ENCODE assay signal across 8 mouse cellular contexts in genomic region chr2:151544673-151545072, GRCm38 (mm10). TPM values are rescaled to one million over a fixed set of nuclear protein-coding genes. Genes with fewer than 3 reads are reported as not detected.
A peak's percentile ranks its signal among the peaks of the same experiment; 100 is the strongest.
DNase-seq lines count a peak whose midpoint lies in the region; ATAC-seq and TF ChIP-seq lines count a peak whose summit lies in the region.

No protein-coding gene starts in this region.

- peaks cover 45% of the 10 kb centered on the region for H3K36me3 ChIP-seq in midbrain, embryonic 12.5 days
- peaks cover 21% of the 10 kb centered on the region for H3K36me3 ChIP-seq in midbrain, postnatal 0 days (ENCODE audit: insufficient read depth, low read length)

- H3K9ac ChIP-seq in midbrain, embryonic 12.5 days (replicated peaks), result peak overlapping the region; percentile 43
- no peak overlapping the region; the same call in 1 of the 2 replicates for H3K9ac ChIP-seq in midbrain, postnatal 0 days (replicated peaks; ENCODE audit: low read length, poor library complexity, severe bottlenecking)

- no peaks in the 10 kb centered on the region for H3K9me3 ChIP-seq in midbrain, embryonic 12.5 days
- no peaks in the 10 kb centered on the region for H3K9me3 ChIP-seq in midbrain, postnatal 0 days (ENCODE audit: low read length)

- peak overlapping the region; percentile 85 for H3K4me2 ChIP-seq in midbrain, embryonic 12.5 days (replicated peaks)
- no peak overlapping the region; the same call in 1 of the 2 replicates for H3K4me2 ChIP-seq in midbrain, postnatal 0 days (ENCODE audit: low read depth, low read length, poor library complexity, severe bottlenecking)

- TF ChIP-seq CTCF in gastrocnemius, adult 2 months (IDR thresholded peaks at IDR 0.05), result no peak
- no peak for TF ChIP-seq CTCF in midbrain, postnatal 0 days (IDR thresholded peaks at IDR 0.05)

- WGBS in midbrain, embryonic 12.5 days, result 70% methylated on average over 6 of the region's 6 CpGs
- 51% methylated on average over 6 of the region's 6 CpGs for WGBS in midbrain, postnatal 0 days

- no peak for DNase-seq in gastrocnemius, adult 2 months
- DNase-seq in gastrocnemius, postnatal 36 days, result no peak
- no peak for DNase-seq in midbrain, postnatal 0 days (ENCODE audit: low spot score)
- peak; percentile 32 to 62 for DNase-seq in left cerebral cortex, postnatal 14 days (ENCODE audit: low spot score in 2 of 2)
- DNase-seq in thymus, postnatal 25 days, result peak; percentile 56
- no peak for DNase-seq in urinary bladder, postnatal 36 days (ENCODE audit: low spot score in 2 of 2)
- no peak for DNase-seq in lung, postnatal 36 days

- 0 out of 2 replicates have a peak overlapping the region, but pooled peaks have one; percentile 35 for H3K27ac ChIP-seq in gastrocnemius, adult 2 months
- no peak overlapping the region for H3K27ac ChIP-seq in midbrain, embryonic 12.5 days (replicated peaks)
- H3K27ac ChIP-seq in midbrain, postnatal 0 days (ENCODE audit: low read depth, low read length), result no peak overlapping the region

- intact Hi-C loops in gastrocnemius, adult 2 months (cut with DNase I), result loop anchor here (2.0 kb wide), 1 partner anchor 30 kb away; no protein-coding TSS in a partner anchor
- intact Hi-C loops in gastrocnemius, postnatal 36 days (cut with DNase I), result no loop called here
- intact Hi-C loops in left cerebral cortex, postnatal 14 days (cut with DNase I), result no loop called here

- ATAC-seq in midbrain, embryonic 12.5 days (ENCODE audit: low FRiP score, low read depth), result no peak
- no peak for ATAC-seq in midbrain, postnatal 0 days (ENCODE audit: low FRiP score)

- peaks cover 36% of the 10 kb centered on the region for H3K4me1 ChIP-seq in midbrain, embryonic 12.5 days
- H3K4me1 ChIP-seq in midbrain, postnatal 0 days (ENCODE audit: insufficient read depth, low read length), result peaks cover 13% of the 10 kb centered on the region; the same call in 1 of the 2 replicates

- H3K27me3 ChIP-seq in midbrain, embryonic 12.5 days, result no peaks in the 10 kb centered on the region
- H3K27me3 ChIP-seq in midbrain, postnatal 0 days (ENCODE audit: insufficient read depth, low read length), result no peaks in the 10 kb centered on the region

- peak overlapping the region; percentile 90 for H3K4me3 ChIP-seq in gastrocnemius, adult 2 months
- H3K4me3 ChIP-seq in midbrain, embryonic 12.5 days, result peak overlapping the region; percentile 15; the same call in 1 of the 2 replicates
- H3K4me3 ChIP-seq in midbrain, postnatal 0 days (ENCODE audit: low read depth, low read length), result no peak overlapping the region

RNA-seq across cellular contexts. Expression of gene Fkbp1a, which starts 2.4 kb away (rescaled TPM):
- 100 to 1,000 TPM; 159 to 181 TPM for total RNA-seq in gastrocnemius, adult 2 months (2021)
- 100 to 1,000 TPM; 150 to 166 TPM for total RNA-seq in gastrocnemius, postnatal 36 days (2021)
- polyA plus RNA-seq in midbrain, embryonic 12.5 days (2016; fragmentation: Nextera tagmentation; extraction: Ambion mirVana), result 500 and 503 TPM in 2 replicates
- 79.2 and 79.3 TPM in 2 replicates for total RNA-seq in midbrain, postnatal 0 days (2014; rRNA removed)
- 598 and 619 TPM in 2 replicates for polyA plus RNA-seq in midbrain, postnatal 0 days (2015; fragmentation: Nextera tagmentation; extraction: Ambion mirVana)
- total RNA-seq in left cerebral cortex, postnatal 14 days (2021), result 100 to 1,000 TPM; 619 to 633 TPM

RNA-seq across cellular contexts. Expression of gene Sdcbp2, which starts 27.7 kb away (rescaled TPM):
- under 1 TPM; 0.56 to 0.75 TPM for total RNA-seq in gastrocnemius, adult 2 months (2021)
- total RNA-seq in gastrocnemius, postnatal 36 days (2021), result under 1 TPM; 0.48 to 0.54 TPM
- 0.33 and 0.50 TPM in 2 replicates for polyA plus RNA-seq in midbrain, embryonic 12.5 days (2016; fragmentation: Nextera tagmentation; extraction: Ambion mirVana)
- 0.61 TPM in 1 of 2 replicates, not detected in the other for total RNA-seq in midbrain, postnatal 0 days (2014; rRNA removed)
- 0.93 and 1.4 TPM in 2 replicates for polyA plus RNA-seq in midbrain, postnatal 0 days (2015; fragmentation: Nextera tagmentation; extraction: Ambion mirVana)
- total RNA-seq in left cerebral cortex, postnatal 14 days (2021), result 1 to 10 TPM; 1.2 to 1.6 TPM

RNA-seq across cellular contexts. Expression of gene Nsfl1c, which starts 50.7 kb away (rescaled TPM):
- total RNA-seq in gastrocnemius, adult 2 months (2021), result 10 to 100 TPM; 83.1 to 84.4 TPM
- total RNA-seq in gastrocnemius, postnatal 36 days (2021), result 10 to 100 TPM; 76.2 to 77.8 TPM
- polyA plus RNA-seq in midbrain, embryonic 12.5 days (2016; fragmentation: Nextera tagmentation; extraction: Ambion mirVana), result 254 and 264 TPM in 2 replicates
- total RNA-seq in midbrain, postnatal 0 days (2014; rRNA removed), result 103 and 107 TPM in 2 replicates
- polyA plus RNA-seq in midbrain, postnatal 0 days (2015; fragmentation: Nextera tagmentation; extraction: Ambion mirVana), result 244 and 250 TPM in 2 replicates
- total RNA-seq in left cerebral cortex, postnatal 14 days (2021), result 100 to 1,000 TPM; 138 TPM

Comparison
In these comparisons a context has a peak if more than half of its experiments do, and no peak if none do; other contexts are left out.
1. DNase-seq: peak in left cerebral cortex, postnatal 14 days (2 of 2) and thymus, postnatal 25 days (single experiment); none in gastrocnemius, adult 2 months (single experiment), gastrocnemius, postnatal 36 days (0 of 2), midbrain, postnatal 0 days (single experiment), urinary bladder, postnatal 36 days (0 of 2) and lung, postnatal 36 days (single experiment).